Mouse (Mus musculus) cerebellum, postnatal 14 days (tissue): ENCODE results near the gene Fthl17a.

Experiments
- DNase-seq, 2 experiments: peaks; one replicate each; pipeline ENCODE4 v3.0.0; 2021; ENCODE audit warnings: mixed read lengths in 2 of 2

Gene Fthl17a

DNA sequence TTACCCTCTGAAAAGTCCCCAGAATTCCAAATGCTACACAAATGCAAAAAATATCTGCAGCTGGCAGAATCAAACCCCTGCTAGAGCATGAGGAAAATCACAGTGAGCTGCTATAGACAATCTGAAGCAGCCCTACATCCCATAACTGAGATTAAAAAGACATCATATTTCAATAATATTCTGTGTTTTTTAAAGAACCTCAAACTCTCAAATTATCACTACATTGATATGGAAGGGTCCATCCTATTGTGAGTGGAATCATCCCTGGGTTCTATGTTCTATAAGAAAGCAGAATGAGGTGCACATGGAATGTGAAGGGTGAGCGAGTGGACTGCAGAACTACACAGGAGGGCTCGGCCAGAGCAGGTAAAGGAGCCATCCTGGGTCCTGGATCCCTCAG is at the start of gene Fthl17a:
Fthl17a (plus strand) TSS at position 301 of the 400 bp plus-strand sequence.
- no peak for DNase-seq

DNA sequence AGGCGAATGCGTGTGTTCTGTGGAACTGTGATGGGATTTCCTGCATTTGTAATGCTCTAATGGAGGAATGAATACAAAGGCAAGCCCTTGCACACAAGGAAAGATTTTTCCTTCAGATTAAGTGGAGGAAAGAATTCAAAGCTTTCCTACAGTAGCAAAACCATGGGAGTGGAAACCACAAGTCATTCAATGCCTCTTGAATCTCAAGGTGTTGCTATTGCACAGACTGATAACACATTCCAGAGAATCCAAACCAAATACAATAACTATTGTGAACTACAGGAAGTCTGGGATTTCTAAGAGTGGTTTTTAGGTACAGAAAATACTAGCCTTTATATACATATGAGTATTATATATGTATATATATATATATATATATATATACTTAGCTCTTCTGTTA is 42.5 kb upstream of the Fthl17a start:
- DNase-seq, result no peak

DNA sequence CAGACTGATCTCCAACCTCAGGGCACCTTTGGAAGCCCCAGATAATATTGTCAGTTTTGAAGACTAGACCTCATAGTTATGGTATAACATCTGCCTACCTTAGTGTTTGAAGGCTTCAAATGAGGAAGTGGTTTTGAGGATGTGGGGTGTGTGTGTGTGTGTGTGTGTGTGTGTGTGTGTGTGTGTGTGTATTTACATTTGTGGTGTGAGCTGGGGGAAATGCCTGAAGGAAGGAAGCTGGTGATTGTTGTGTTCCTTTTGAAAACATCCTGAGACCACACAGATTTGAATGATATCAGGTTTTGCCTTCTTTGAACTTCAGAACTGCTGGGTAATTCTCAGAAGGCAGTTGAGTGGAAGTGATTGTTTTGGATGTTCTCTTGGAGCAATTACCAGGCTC is 22.6 kb upstream of the Fthl17a start:
- DNase-seq, result no peak

DNA sequence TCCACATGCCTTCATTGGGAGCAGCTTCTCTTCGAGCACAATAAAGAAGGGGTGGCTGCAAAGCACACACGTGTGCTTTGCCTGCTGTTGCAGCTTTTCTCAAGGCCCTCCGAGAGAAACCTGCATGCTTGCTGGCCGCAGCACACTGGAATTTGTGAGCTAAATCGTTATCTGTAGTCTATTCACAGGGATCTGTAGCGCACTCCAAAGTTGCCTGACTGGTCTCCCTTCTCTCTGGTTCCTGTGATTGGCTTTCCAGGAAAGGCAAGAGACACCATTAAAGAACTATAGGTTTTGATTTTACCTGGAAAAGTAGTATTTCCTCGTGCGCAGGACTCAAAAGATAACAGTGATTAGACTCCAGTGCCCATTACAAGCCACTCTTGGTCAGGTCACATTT is 22.3 kb downstream of the Fthl17a start:
- no peak for DNase-seq

DNA sequence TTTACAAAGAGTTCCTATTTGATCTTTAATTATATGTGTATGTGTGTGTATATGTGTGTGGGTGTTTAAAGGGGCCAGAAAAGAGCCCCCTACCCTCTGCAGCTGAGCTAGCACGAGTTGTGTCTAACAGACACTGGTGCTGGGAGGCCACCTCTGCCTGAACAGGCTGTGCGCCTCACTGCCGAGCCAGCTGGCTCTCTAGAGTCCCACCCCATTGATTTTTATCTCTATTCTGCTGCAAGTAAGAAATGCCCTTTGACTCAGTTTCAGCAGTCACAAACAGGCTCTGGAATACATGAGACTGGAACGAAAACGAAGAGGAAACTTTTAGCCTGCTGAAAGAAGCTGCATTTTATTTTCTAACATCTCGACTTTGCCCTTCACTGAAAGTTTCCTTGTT is 22.8 kb downstream of the Fthl17a start:
- no peak for DNase-seq

DNA sequence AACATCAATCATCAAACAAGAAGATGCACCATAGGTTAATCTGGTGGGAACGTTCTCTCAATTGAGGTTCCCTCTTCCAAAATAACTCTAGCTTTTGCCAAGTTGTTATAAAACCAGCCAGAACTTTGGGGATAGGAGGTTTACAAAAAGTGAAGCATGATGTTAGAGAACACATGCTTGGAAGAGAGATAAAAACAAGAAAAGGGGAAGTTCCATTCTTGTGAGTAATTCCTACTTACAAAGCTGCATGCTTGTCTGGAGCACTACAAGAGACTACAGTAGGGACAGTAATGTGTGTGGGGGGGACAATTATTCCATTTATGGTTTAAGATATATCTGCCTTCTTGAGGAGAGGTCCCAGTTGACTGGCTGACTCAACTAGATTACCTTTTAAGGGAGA is 40.4 kb downstream of the Fthl17a start:
- no peak for DNase-seq

DNA sequence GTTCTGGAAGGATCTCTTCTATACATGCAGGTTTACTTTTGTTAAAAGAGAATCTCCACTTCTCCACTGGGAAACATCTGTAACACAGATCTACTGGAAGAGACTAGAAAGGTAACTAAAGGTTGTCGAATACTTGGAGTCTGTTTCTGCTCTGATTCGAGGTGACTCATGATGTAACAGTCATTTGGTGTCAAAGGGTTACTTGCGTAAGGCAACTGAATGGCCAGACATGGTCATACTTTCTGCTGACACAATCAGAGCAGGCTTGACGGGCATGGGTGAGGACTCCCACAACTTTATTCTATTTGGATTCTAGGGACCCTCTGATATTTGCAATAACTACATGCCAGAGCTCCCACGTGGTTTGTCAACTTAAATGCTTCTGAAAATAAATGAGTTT is 43.3 kb downstream of the Fthl17a start:
- no peak for DNase-seq

DNA sequence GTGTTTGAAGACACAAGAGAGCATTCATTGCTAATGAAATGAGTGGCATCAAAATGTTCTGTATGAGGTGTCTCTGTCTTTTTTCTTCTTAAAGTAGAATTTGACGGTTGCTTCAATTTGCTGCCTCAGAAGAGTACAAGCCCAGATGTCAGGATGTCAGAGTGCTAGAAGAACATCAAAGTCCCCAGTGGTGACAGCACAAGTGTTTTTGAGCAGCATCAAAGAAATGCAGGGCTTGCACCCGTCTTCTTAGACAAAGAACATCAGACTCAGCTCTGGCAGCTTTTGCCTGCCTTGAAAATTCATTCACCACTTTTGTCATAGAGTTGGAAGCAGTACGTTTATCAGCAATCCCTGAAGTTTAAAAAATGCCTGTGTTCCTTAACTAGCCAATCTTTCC is 44.5 kb downstream of the Fthl17a start:
- no peak for DNase-seq

DNA sequence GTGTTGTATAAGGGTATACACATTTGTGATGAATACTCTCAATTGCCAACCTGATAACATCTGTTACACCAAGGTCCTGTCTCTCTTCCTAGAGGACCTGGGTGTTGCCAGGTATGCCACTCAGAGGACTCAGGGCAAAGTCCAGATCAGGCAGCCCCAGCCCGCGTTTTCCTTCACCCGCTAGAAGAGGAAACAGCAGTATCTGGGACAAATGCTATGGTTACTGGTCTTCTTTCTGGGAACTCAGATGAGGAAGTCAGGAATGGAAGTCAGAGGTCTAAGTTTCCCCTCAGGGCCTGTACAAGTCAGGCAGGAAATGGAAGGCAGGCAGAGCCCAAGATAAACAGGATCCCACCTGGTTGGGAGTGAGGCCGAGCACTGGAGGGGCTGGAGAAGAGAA is 55.2 kb downstream of the Fthl17a start:
- no peak for DNase-seq

DNA sequence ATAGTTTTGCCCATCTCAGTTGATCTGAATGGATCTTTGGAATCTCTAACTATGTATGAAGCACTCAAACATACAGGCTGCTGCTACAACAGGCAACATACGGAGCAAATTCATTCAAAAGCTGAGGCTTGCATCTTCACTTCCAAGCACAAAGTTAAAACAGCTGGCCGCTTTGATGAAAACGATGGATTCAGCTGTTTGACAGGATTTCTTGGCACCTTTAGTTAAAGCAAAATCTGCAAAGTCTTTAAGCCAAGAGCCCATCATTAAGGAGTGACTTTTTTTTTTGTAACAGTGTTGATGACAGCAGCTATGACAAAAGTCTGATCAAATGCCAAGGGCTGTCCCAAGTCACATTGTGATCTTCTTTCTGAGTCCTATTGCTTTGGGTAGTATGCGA is 69.1 kb downstream of the Fthl17a start:
- no peak for DNase-seq

DNA sequence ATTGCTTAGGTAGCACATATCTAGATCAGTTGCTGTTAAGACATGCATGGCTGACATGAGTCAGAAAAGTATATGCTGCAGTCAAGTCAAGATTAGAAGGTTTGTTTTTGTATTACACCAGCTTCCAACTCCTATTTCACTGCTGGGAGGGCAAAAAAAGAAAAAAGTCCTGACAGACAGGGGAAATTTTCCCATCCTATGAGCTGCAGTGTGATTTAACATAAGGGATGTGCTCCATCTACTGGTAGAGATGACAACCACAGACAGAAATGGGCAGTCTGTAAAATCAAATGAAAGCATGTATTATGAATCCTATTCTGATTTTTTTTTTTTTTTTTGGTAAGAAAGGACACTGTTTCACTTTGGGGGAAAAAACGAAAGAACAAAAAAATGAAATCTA is 69.7 kb downstream of the Fthl17a start:
- DNase-seq, result peak; percentile 17 to 19
